Mouse (Mus musculus): ENCODE measurements around the gene Pip5k1b.

Pip5k1b gene

GRCm38 (mm10) chr19:24514661-24515642 is 40.7 kb downstream of the Pip5k1b start:
- no peak for DNase-seq

DNA sequence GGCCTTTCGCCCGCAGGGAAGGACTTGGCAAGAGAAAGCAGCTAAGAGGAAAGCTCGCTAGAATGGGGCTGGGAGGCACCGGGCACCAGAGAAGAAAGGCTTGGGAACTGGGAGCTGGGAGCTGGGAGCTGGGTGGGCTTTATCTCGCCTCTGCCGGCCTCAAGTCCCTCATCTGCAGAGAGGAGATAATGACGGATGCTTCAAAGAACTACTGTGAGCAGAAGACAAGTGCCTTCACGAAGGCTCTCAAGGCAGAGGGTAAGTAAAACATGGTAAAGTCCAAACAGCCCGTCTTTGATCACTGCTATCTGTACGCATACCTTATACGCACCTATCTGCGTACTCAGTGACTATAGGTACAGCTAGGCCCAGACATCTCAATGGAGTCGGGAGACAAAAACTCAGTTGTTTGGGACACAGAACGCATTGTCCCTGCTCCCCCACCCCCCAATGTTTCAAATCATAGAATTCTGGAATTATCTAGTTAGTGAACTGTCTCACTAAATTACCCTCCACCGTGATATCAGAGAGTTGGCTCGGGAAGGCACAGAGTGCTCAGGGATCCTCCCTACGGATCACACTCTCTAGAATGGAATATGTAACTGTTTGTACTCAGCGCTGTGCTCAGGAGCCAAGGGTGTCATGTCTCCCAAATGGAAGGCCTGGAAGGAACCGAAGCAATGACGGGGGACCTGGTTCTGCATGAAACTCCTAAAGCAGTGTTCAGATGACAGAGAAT is 42.4 kb downstream of the Pip5k1b start:
- DNase-seq, result no peak

GRCm38 (mm10) chr19:24511939-24512338 is 43.7 kb downstream of the Pip5k1b start:
- no peak for DNase-seq

DNA sequence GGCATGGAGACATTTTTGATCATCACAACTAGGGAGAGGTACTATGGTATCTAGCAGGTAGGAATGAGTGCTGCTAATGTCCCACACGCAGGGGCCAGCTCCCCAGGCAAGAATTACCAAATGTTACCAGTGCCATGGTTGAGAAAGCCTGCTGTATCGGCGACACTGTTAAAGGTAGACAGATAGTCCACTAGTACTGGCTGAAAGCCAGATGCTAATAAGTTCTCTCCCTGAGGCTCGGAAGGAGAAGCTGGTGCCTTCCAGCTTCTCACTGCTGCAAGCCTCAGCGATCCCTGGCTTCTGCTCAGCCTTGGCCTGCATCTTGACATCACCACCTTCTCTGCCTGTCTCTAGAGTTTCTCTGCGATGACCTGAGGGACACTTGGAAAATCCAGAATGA is 46.3 kb downstream of the Pip5k1b start:
- no peak for DNase-seq

DNA sequence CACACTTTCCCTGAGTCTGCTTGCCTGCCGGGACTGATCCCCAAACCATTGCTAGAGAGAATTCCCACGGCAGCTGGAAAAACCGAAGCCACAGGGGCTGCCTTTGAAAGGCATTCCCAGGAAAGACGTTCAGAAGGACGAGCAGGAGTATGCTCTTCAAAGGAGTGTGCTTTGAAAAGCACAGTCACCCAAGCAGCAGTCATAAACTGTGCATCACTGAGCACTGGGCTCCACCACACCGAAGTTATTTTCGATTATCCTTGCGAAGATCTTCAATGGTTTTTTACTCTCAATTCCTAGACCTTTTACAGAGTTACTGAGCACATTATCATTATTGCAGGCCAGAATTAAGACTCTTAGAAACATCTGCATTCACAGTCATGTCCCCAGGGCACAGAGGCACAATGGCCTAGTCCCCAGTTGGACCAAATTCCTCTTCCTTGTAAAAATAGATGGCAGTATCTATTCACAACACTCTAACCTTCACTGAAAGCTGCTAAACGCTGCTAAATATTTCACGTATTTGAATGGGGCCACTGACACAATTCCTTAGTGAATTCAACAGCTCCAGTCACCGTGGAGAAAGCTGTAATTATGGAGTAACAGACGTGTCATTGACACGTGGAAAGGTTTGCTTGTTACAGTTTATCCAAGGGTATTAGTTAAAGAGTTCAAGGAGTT is 47.4 kb downstream of the Pip5k1b start:
- DNase-seq, result no peak

GRCm38 (mm10) chr19:24502736-24503421 is 52.8 kb downstream of the Pip5k1b start:
- peak; percentile 19 for DNase-seq

DNA sequence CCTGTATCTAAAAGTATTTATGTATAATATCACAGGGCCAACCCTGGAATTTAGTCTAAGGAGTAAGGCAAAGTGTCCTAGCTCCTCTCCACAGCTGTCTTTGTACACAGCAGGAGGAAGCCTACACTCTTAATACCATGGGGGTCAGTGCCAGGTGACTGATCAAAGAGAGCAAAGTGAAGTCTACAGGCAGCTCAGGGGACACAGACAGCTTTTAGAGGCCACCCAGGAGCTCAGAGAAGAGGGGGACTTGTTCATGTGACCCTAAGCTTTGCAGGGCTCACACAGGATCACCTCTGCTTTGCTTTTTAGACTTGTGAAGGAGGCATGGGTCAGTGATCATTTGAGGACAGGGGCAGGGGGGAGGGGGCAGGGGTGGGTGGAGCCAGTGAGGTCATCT is 54.1 kb downstream of the Pip5k1b start:
- no peak for DNase-seq

GRCm38 (mm10) chr19:24500431-24500830 is 55.2 kb downstream of the Pip5k1b start:
- no peak for DNase-seq

DNA sequence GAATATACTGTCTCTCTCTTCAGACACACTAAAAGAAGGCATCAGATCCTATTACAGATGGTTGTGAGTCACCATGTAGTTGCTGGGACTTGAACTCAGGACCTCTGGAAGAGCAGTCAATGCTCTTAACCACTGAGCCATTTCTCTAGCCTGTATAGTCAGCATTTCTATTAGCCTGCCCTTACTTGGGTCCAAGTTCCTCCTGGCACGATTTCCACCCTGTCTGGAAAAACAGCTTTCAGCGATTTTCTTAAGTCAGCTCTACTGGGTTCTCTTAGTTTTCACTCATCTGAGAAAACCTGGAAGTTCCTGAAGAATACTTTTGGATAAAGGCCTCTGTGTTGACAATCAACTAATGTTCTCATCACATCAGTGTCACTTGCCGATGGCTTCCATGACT is 56.4 kb downstream of the Pip5k1b start:
- DNase-seq, result no peak

DNA sequence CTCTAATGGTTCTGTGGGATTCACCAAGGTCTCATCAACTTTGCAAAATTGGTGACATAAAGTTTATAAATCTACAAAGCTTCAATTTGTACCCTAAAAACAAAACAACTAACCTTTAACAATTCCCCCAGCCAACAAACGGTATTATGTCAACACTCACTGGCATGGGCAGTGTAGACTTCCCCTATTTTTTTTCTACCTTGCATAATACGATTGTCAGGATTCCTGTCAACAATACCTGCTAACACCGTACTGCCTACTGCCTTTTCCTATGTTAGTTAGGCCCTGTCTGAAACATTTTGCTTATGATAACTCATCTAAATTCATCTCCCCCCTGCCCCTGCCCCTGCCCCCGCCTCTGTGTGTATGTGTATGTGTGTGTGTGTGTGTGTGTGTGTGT is 61.8 kb downstream of the Pip5k1b start:
- DNase-seq, result no peak

GRCm38 (mm10) chr19:24491824-24492223 is 63.8 kb downstream of the Pip5k1b start:
- DNase-seq, result no peak

DNA sequence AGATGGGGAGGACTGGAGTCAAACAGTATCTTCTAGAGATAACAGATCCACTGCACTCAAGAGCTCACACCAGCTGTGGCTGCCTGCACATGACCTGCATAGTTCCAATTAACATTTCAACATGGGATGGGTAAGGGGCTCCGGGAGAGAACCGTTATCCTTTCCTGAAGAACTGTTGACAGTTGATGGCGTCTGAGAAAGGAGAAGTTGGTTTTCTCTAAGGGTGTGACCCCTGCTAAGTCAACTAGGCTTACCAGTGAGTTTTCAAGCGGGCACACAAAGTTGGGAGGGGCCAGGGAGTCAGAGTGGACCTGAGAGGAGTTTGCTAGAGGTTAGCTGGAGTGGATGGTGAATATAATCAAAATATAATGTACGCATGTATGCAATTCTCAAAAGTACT is 65.4 kb downstream of the Pip5k1b start:
- no peak for DNase-seq

- no peak for DNase-seq
Measured at GRCm38 (mm10) chr19:24486433-24487296, 69.0 kb downstream of the Pip5k1b start.

- DNase-seq, result no peak
Measured at GRCm38 (mm10) chr19:24484612-24485194, 71.0 kb downstream of the Pip5k1b start.

DNA sequence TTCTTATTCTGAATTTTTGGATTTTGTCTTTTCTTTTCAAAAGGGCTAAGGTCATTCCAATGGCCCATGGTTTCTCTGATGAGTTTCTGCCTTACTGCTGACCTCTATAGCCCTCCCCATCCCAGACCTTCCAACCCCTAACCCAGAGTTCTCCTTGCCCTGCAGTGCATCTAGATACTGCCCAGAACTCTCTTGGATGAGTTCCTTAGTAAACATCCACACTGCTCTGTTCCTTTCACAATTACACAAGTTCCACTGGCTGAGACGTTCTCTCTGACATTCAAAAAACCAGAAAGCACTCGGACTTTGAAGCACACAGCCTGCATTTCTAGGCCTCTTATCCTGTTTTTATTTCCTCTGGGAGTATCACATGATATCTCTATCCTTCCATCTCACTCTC is 74.8 kb downstream of the Pip5k1b start:
- no peak for DNase-seq

DNA sequence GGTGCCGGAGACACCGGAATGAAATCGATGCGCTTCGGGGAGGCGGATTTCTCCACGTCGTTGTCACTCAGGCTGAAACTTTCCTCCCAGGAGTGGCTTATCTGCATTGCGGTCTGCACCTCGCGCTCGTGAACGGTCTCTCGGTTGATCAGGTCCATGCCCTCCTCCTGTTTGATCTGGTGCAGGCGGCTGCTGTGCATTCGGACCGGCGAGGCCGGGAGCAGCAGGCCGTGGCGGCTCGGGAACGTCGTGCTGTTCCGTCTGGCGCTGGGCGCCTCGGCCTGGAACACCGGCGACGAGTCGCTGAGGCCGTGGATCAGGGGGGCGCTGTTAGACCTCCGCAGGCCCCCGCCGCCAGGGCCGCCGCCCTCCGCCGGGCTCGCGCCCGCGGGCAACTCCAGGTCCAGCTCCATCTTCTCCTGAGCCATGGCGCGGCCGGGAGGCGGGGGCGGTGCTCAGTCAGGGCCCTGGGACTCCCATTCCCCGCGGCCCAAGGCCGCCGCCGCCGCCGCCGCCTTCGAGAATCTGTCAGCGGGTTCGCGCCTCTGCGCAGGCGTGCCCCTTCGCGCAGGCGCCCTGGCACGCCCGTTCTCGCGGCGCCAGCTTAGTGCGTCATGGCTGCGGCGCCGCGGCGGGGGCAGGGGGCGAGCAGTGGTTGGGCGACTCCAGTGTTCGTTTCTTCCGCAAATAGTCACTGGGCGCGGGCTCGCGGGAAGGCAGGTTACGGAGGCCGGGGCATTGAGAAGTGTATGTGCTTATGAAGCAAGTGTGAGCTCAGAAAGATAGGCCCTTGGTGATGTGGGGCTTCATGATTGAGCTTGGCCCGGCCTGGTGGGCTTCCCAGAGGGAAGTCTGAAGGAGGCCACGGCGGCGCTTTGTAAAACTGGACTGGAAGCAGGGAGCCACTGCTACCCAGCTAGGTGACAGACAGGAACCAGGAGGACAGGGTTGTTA is 78.5 kb downstream of the Pip5k1b start, which contains the start of gene Fam122a:
Gene Fam122a (minus strand): TSS at position 428 of the 954 bp plus-strand sequence.
- DNase-seq, result peak; percentile 93

GRCm38 (mm10) chr19:24476461-24476860 is 79.2 kb downstream of the Pip5k1b start:
- peak; percentile 48 for DNase-seq

DNA sequence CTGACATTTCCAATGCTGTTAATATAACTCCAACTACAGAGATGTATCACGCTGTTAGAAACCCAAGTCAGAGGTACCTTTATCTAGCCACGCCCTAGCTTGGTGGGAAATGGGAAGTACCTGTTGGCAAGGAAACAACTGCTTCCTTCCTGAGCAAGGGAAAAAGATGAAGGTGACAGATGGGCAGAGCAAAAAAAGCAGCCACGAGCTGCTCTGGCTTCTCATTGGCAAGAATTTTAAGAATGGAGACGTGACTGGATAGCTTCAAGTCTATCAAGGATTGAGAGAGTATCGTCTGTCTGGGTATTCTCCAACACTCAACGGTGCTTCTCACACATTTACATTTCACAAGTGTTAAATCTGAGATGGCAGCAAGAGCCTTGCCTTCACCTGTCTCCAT is 80.4 kb downstream of the Pip5k1b start:
- DNase-seq, result no peak

- DNase-seq, result no peak
Measured at GRCm38 (mm10) chr19:24472512-24472911, 83.2 kb downstream of the Pip5k1b start.

DNA sequence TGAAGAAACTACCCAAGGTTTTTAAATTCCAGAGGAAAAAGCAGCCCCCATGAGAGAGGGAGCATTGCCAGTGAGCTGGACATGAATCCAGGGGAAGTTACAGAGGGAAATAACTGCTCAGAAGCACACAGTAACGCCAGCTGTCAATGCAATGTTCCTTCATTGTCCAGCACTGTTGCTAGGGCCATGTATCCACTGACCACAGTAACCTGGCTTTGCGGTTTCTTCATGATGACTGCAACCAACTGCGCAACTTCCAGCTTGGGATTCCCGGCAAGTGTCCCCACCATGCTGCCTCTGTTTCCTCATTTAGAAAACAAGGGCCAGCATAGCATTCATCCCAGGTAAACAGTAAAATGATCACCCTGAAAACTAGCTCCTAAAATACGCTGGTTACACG is 84.1 kb downstream of the Pip5k1b start:
- DNase-seq, result no peak

All from thymus, postnatal 25 days (tissue).